Mouse (Mus musculus): ENCODE results near the gene Twsg1.
"Not testable (repeated sequence)": the region's sequence is repeated elsewhere in the genome, so short reads cannot be mapped to it uniquely, and the experiment has no call there.

Twsg1 gene

GRCm38 (mm10) chr17:65950622-65951404 is at the start of gene Twsg1:
TSS of gene Twsg1 (minus strand) at chr17:65951226.
- in situ Hi-C loops (cut with MboI, MseI), result no loop called here

- in situ Hi-C loops (cut with MboI, MseI), result no loop called here
Observed at GRCm38 (mm10) chr17:65988151-65988820, 37.3 kb upstream of the Twsg1 start.

- in situ Hi-C loops (cut with MboI, MseI), result not testable (repeated sequence)
Observed at GRCm38 (mm10) chr17:65976720-65977119, 25.7 kb upstream of the Twsg1 start.

GRCm38 (mm10) chr17:65967751-65968150 is 16.7 kb upstream of the Twsg1 start:
- in situ Hi-C loops (cut with MboI, MseI), result no loop called here

GRCm38 (mm10) chr17:65962263-65962662 is 11.2 kb upstream of the Twsg1 start:
- in situ Hi-C loops (cut with MboI, MseI), result loop anchor here (5.0 kb wide), 1 partner anchor 90 kb away; no protein-coding TSS in a partner anchor

GRCm38 (mm10) chr17:65961606-65962136 is 10.6 kb upstream of the Twsg1 start:
- in situ Hi-C loops (cut with MboI, MseI), result loop anchor here (5.0 kb wide), 1 partner anchor 89 kb away; no protein-coding TSS in a partner anchor

GRCm38 (mm10) chr17:65959011-65959410 is 8.0 kb upstream of the Twsg1 start:
- in situ Hi-C loops (cut with MboI, MseI), result no loop called here

GRCm38 (mm10) chr17:65958366-65958765 is 7.3 kb upstream of the Twsg1 start:
- in situ Hi-C loops (cut with MboI, MseI), result no loop called here

GRCm38 (mm10) chr17:65957782-65958325 is 6.8 kb upstream of the Twsg1 start:
- in situ Hi-C loops (cut with MboI, MseI), result no loop called here

GRCm38 (mm10) chr17:65956993-65957781 is 6.2 kb upstream of the Twsg1 start:
- in situ Hi-C loops (cut with MboI, MseI), result no loop called here

GRCm38 (mm10) chr17:65956140-65956539 is 5.1 kb upstream of the Twsg1 start:
- in situ Hi-C loops (cut with MboI, MseI), result no loop called here

GRCm38 (mm10) chr17:65953959-65954358 is 2.9 kb upstream of the Twsg1 start:
- in situ Hi-C loops (cut with MboI, MseI), result no loop called here

GRCm38 (mm10) chr17:65952083-65952482 is 1.1 kb upstream of the Twsg1 start:
- in situ Hi-C loops (cut with MboI, MseI), result no loop called here

- in situ Hi-C loops (cut with MboI, MseI), result no loop called here
Observed at GRCm38 (mm10) chr17:65950183-65950582, 843 bp downstream of the Twsg1 start.

- in situ Hi-C loops (cut with MboI, MseI), result loop anchor here (10.0 kb wide), 1 partner anchor 333 kb away; the partner anchor contains the start of gene Vapa
Observed at GRCm38 (mm10) chr17:65947307-65947706, 3.7 kb downstream of the Twsg1 start.

- in situ Hi-C loops (cut with MboI, MseI), result loop anchor here (10.0 kb wide), 1 partner anchor 331 kb away; the partner anchor contains the start of gene Vapa
Observed at GRCm38 (mm10) chr17:65945420-65945819, 5.6 kb downstream of the Twsg1 start.

- in situ Hi-C loops (cut with MboI, MseI), result loop anchor here (10.0 kb wide), 1 partner anchor 328 kb away; the partner anchor contains the start of gene Vapa
Observed at GRCm38 (mm10) chr17:65942394-65942793, 8.6 kb downstream of the Twsg1 start.

- in situ Hi-C loops (cut with MboI, MseI), result loop anchor here (10.0 kb wide), 1 partner anchor 326 kb away; the partner anchor contains the start of gene Vapa
Observed at GRCm38 (mm10) chr17:65941275-65941674, 9.8 kb downstream of the Twsg1 start.

- in situ Hi-C loops (cut with MboI, MseI), result loop anchor here (10.0 kb wide), 1 partner anchor 325 kb away; the partner anchor contains the start of gene Vapa
Observed at GRCm38 (mm10) chr17:65940221-65940620, 10.8 kb downstream of the Twsg1 start.

GRCm38 (mm10) chr17:65939461-65940192 is 11.4 kb downstream of the Twsg1 start:
- in situ Hi-C loops (cut with MboI, MseI), result loop anchor here (5.0 to 10.0 kb wide), 2 partner anchors 67 to 325 kb away; partner anchors contain the start of gene Vapa

All from regulatory T cell (primary cell).